Mouse (Mus musculus) mouse trophoblast stem cell (cell line): ENCODE measurements around the gene Gls.

Experiments used
- in situ Hi-C, 2 experiments: fragments of 300-500 bp; cut with MseI, MboI; formaldehyde crosslinking; loops; 2 replicates in 1 of 2; 3 replicates in 1 of 2; pipeline ENCODE4 v1.15.1; 2025

Gene Gls

GRCm38 (mm10) chr1:52248899-52249556 lies 16.0 kb upstream of the Gls start:
- in situ Hi-C loops = no loop called here

- in situ Hi-C loops = no loop called here
Observed at GRCm38 (mm10) chr1:52242270-52242669, 9.2 kb upstream of the Gls start.

- in situ Hi-C loops = no loop called here
Observed at GRCm38 (mm10) chr1:52232766-52233140, 279 bp downstream of the Gls start.

- in situ Hi-C loops = no loop called here
Observed at GRCm38 (mm10) chr1:52231939-52232765, 880 bp downstream of the Gls start.

GRCm38 (mm10) chr1:52230404-52230803 lies 2.6 kb downstream of the Gls start:
- in situ Hi-C loops = no loop called here

GRCm38 (mm10) chr1:52228178-52228577 lies 4.9 kb downstream of the Gls start:
- in situ Hi-C loops = no loop called here

GRCm38 (mm10) chr1:52226416-52226815 lies 6.6 kb downstream of the Gls start:
- in situ Hi-C loops = no loop called here

- in situ Hi-C loops = no loop called here
Observed at GRCm38 (mm10) chr1:52216766-52217165, 16.3 kb downstream of the Gls start.

GRCm38 (mm10) chr1:52182992-52183391 lies 50.0 kb downstream of the Gls start:
- in situ Hi-C loops = no loop called here

- in situ Hi-C loops = no loop called here
Observed at GRCm38 (mm10) chr1:52181994-52182393, 51.0 kb downstream of the Gls start.

- in situ Hi-C loops = no loop called here
Observed at GRCm38 (mm10) chr1:52179939-52180568, 53.0 kb downstream of the Gls start.

GRCm38 (mm10) chr1:52176999-52177398 lies 56.0 kb downstream of the Gls start:
- in situ Hi-C loops = no loop called here

GRCm38 (mm10) chr1:52175983-52176382 lies 57.0 kb downstream of the Gls start:
- in situ Hi-C loops = no loop called here

GRCm38 (mm10) chr1:52175321-52175720 lies 57.7 kb downstream of the Gls start:
- in situ Hi-C loops = no loop called here

- in situ Hi-C loops = no loop called here
Observed at GRCm38 (mm10) chr1:52171271-52171670, 61.8 kb downstream of the Gls start.

GRCm38 (mm10) chr1:52170747-52171146 lies 62.3 kb downstream of the Gls start:
- in situ Hi-C loops = no loop called here

- in situ Hi-C loops = no loop called here
Observed at GRCm38 (mm10) chr1:52170057-52170456, 63.0 kb downstream of the Gls start.

- in situ Hi-C loops = no loop called here
Observed at GRCm38 (mm10) chr1:52166652-52167220, 66.3 kb downstream of the Gls start.

- in situ Hi-C loops = no loop called here
Observed at GRCm38 (mm10) chr1:52163707-52164457, 69.2 kb downstream of the Gls start.

GRCm38 (mm10) chr1:52161151-52161550 lies 71.9 kb downstream of the Gls start:
- in situ Hi-C loops = no loop called here

- in situ Hi-C loops = no loop called here
Observed at GRCm38 (mm10) chr1:52158490-52159381, 74.3 kb downstream of the Gls start.
